Mouse (Mus musculus) cerebellum, adult 2 months (tissue): ENCODE results near the gene Mgrn1. TPM values are rescaled to one million over a fixed set of nuclear protein-coding genes. Genes with fewer than 3 reads are reported as not detected.

Source experiments
- DNase-seq, 2 experiments: peaks; one replicate each; pipeline ENCODE4 v3.0.0; 2021
- H3K27ac ChIP-seq: fragments of 200-500 bp; 2 replicates; pipeline ENCODE4 v1.5.1; 2012; ENCODE audit warnings: low read length, control low read depth, inconsistent platforms; ENCODE audit not compliant: insufficient read depth
- H3K27me3 ChIP-seq: fragments of 200-500 bp; 2 replicates; pipeline ENCODE4 v1.6.1; 2012; ENCODE audit warnings: inconsistent platforms, mild to moderate bottlenecking, low read length, moderate library complexity; ENCODE audit not compliant: control insufficient read depth, insufficient read depth
- H3K4me1 ChIP-seq: fragments of 200-500 bp; 2 replicates; pipeline ENCODE4 v1.6.1; 2011; ENCODE audit warnings: low read length; ENCODE audit not compliant: control insufficient read depth, insufficient read depth
- H3K4me3 ChIP-seq: fragments of 200-500 bp; replicated peaks from 2 replicates; pipeline ENCODE3; 2011; ENCODE audit warnings: mild to moderate bottlenecking, low read depth, low read length, control low read depth; ENCODE audit not compliant: insufficient read depth
- CTCF ChIP-seq: fragments of 200-500 bp; IDR thresholded peaks from 2 replicates; pipeline ENCODE4 v1.5.1; 2011; ENCODE audit warnings: low read depth, mild to moderate bottlenecking, control low read depth, low read length, moderate library complexity, borderline replicate concordance; ENCODE audit not compliant: insufficient read depth
- POLR2A ChIP-seq: fragments of 200-500 bp; IDR thresholded peaks from 2 replicates; pipeline ENCODE4 v1.6.1; 2011; ENCODE audit warnings: low read length, control low read depth, borderline replicate concordance; ENCODE audit not compliant: insufficient read depth
- WGBS: fragments of 180-500 bp; shearing (Covaris S2); methylation state at CpG from one replicate; pipeline ENCODE4 v1.1.7; 2018; 5-methylcytosine and 5-hydroxymethylcytosine counted together
- polyA plus RNA-seq: library from polyadenylated mRNA; depleted of rRNA; stranded (reverse); fragments of >200 nt; gene quantifications from 2 replicates; pipeline ENCODE4 v1.2.3, GENCODE M21; 2012

The Mgrn1 gene
- polyA plus RNA-seq, 1 experiment: 243 TPM

- no peak overlapping the region for H3K27ac ChIP-seq
- no peak for DNase-seq
- TF ChIP-seq POLR2A (no peak), CTCF (no peak)
- H3K4me1 ChIP-seq: no peaks in the 10 kb centered on the region
- whole genome bisulfite sequencing: 51% methylated on average over 5 of the region's 5 CpGs
- no peaks in the 10 kb centered on the region for H3K27me3 ChIP-seq
- H3K4me3 ChIP-seq: no peak overlapping the region
Measured at GRCm38 (mm10) chr16:4850938-4851628, 35.0 kb upstream of the Mgrn1 start.

GRCm38 (mm10) chr16:4855046-4855650 lies 30.9 kb upstream of the Mgrn1 start:
- 77% methylated on average over 5 of the region's 5 CpGs for WGBS
- Histone ChIP-seq H3K27ac (no peak overlapping the region), H3K27me3 (no peaks in the 10 kb centered on the region), H3K4me1 (no peaks in the 10 kb centered on the region), H3K4me3 (no peak overlapping the region)
- TF ChIP-seq POLR2A: no peak
- no peak for TF ChIP-seq CTCF
- no peak for DNase-seq

- H3K4me1 ChIP-seq: no peaks in the 10 kb centered on the region
- peak in 1 of 2 experiments; percentile 34 for DNase-seq
- TF ChIP-seq POLR2A: no peak
- peak; percentile 55; the same call in 1 of the 2 replicates for TF ChIP-seq CTCF
- H3K27me3 ChIP-seq: no peaks in the 10 kb centered on the region
- 57% methylated on average over 10 of the region's 10 CpGs for WGBS
- no peak overlapping the region for H3K27ac ChIP-seq
- no peak overlapping the region for H3K4me3 ChIP-seq
Measured at GRCm38 (mm10) chr16:4861392-4861791, 24.7 kb upstream of the Mgrn1 start.

GRCm38 (mm10) chr16:4862863-4863483 lies 23.1 kb upstream of the Mgrn1 start:
- peak; percentile 51 to 57 for DNase-seq
- H3K4me3 ChIP-seq: no peak overlapping the region
- WGBS: 37% methylated on average over 9 of the region's 9 CpGs
- no peaks in the 10 kb centered on the region for H3K4me1 ChIP-seq
- no peak overlapping the region for H3K27ac ChIP-seq
- no peaks in the 10 kb centered on the region for H3K27me3 ChIP-seq
- 0 out of 2 replicates have a peak, but pooled peaks have one; percentile 11 for TF ChIP-seq POLR2A
- peak; percentile 74 for TF ChIP-seq CTCF

GRCm38 (mm10) chr16:4863742-4864141 lies 22.3 kb upstream of the Mgrn1 start:
- H3K4me3 ChIP-seq: no peak overlapping the region
- TF ChIP-seq CTCF: no peak
- no peak for TF ChIP-seq POLR2A
- H3K4me1 ChIP-seq: no peaks in the 10 kb centered on the region
- H3K27ac ChIP-seq: no peak overlapping the region
- H3K27me3 ChIP-seq: no peaks in the 10 kb centered on the region
- WGBS: 71% methylated on average over 8 of the region's 8 CpGs
- DNase-seq: no peak

- no peaks in the 10 kb centered on the region for H3K27me3 ChIP-seq
- peak; percentile 38 to 39 for DNase-seq
- WGBS: 37% methylated on average over 7 of the region's 7 CpGs
- TF ChIP-seq POLR2A: no peak
- TF ChIP-seq CTCF: no peak
- no peak overlapping the region for H3K4me3 ChIP-seq
- no peaks in the 10 kb centered on the region; the same call in 1 of the 2 replicates for H3K4me1 ChIP-seq
- no peak overlapping the region for H3K27ac ChIP-seq
Measured at GRCm38 (mm10) chr16:4866101-4866695, 19.9 kb upstream of the Mgrn1 start.

- no peak for DNase-seq
- 90% methylated on average over 5 of the region's 5 CpGs for WGBS
- H3K4me1 ChIP-seq: no peaks in the 10 kb centered on the region; the same call in 1 of the 2 replicates
- H3K4me3 ChIP-seq: no peak overlapping the region
- no peaks in the 10 kb centered on the region for H3K27me3 ChIP-seq
- TF ChIP-seq POLR2A (no peak), CTCF (no peak)
- no peak overlapping the region for H3K27ac ChIP-seq
Measured at GRCm38 (mm10) chr16:4870490-4870889, 15.6 kb upstream of the Mgrn1 start.

- Histone ChIP-seq H3K27ac (no peak overlapping the region), H3K4me1 (peaks cover 7% of the 10 kb centered on the region), H3K4me3 (no peak overlapping the region), H3K27me3 (no peaks in the 10 kb centered on the region)
- no peak for TF ChIP-seq POLR2A
- no peak for TF ChIP-seq CTCF
- no peak for DNase-seq
- 76% methylated on average over 2 of the region's 2 CpGs for WGBS
Measured at GRCm38 (mm10) chr16:4871926-4872325, 14.1 kb upstream of the Mgrn1 start.
